Mouse (Mus musculus) MEL (cell line): Measurements from ENCODE around the gene Zmat5. TPM values are rescaled to one million over a fixed set of nuclear protein-coding genes. Genes with fewer than 3 reads are reported as not detected.

Source experiments
- DNase-seq: peaks from one replicate; pipeline ENCODE4 v3.0.0; 2011; ENCODE audit warnings: low read depth, low spot score
- H3K27ac ChIP-seq: 2 replicates; pipeline ENCODE4 v1.5.1; 2012; ENCODE audit warnings: low read depth, mild to moderate bottlenecking, control low read depth, low read length, moderate library complexity; ENCODE audit not compliant: control insufficient read depth
- H3K27me3 ChIP-seq, 2 experiments: fragments of 150-350 bp in 1 of 2; sonication (generic) in 1 of 2; 2 replicates each; pipeline ENCODE4 v1.6.1; 2012; ENCODE audit warnings: low read length in 2 of 2, mild to moderate bottlenecking in 2 of 2, improper control_type of control experiment in 1 of 2, moderate library complexity in 1 of 2; ENCODE audit not compliant: insufficient read depth in 2 of 2, control insufficient read depth in 1 of 2
- H3K36me3 ChIP-seq, 2 experiments: 2 replicates each; pipeline ENCODE4 v1.6.1; 2012 to 2014; ENCODE audit warnings: low read length in 2 of 2, improper control_type of control experiment in 1 of 2, inconsistent platforms in 1 of 2, mild to moderate bottlenecking in 1 of 2; ENCODE audit not compliant: insufficient read depth in 2 of 2, control insufficient read depth in 1 of 2
- H3K4me1 ChIP-seq, 2 experiments: fragments of 150-350 bp in 1 of 2; sonication (generic) in 1 of 2; 2 replicates each; pipeline ENCODE4 v1.6.1; 2012; ENCODE audit warnings: low read length in 2 of 2, improper control_type of control experiment in 1 of 2, mild to moderate bottlenecking in 1 of 2; ENCODE audit not compliant: insufficient read depth in 2 of 2, control insufficient read depth in 1 of 2
- H3K4me3 ChIP-seq, 2 experiments: fragments of 150-350 bp in 1 of 2; sonication (generic) in 1 of 2; 2 replicates each; pipeline ENCODE4 v1.5.1; 2012; ENCODE audit warnings: low read depth in 2 of 2, low read length in 2 of 2, mild to moderate bottlenecking in 2 of 2, moderate library complexity in 2 of 2, control low read depth in 1 of 2, improper control_type of control experiment in 1 of 2; ENCODE audit not compliant: control insufficient read depth in 1 of 2, insufficient read depth in 1 of 2
- H3K79me2 ChIP-seq: 2 replicates; pipeline ENCODE4 v1.6.1; 2012; ENCODE audit warnings: mild to moderate bottlenecking, low read length, moderate library complexity; ENCODE audit not compliant: control insufficient read depth, poor library complexity, insufficient read depth
- H3K9ac ChIP-seq: 2 replicates; pipeline ENCODE4 v1.6.1; 2012; ENCODE audit warnings: low read depth, mild to moderate bottlenecking, control low read depth, low read length, moderate library complexity; ENCODE audit not compliant: control insufficient read depth, poor library complexity, severe bottlenecking
- H3K9me3 ChIP-seq: fragments of 150-350 bp; sonication (generic); replicated peaks from 2 replicates; pipeline ENCODE4 v1.6.1; 2012; ENCODE audit warnings: mild to moderate bottlenecking, low read length, improper control_type of control experiment, moderate library complexity; ENCODE audit not compliant: insufficient read depth
- BHLHE40 ChIP-seq: IDR thresholded peaks from 2 replicates; pipeline ENCODE4 v1.6.1; 2012; ENCODE audit warnings: low read depth, mild to moderate bottlenecking, inconsistent platforms, low read length, improper control_type of control experiment, borderline replicate concordance
- CHD1 ChIP-seq: IDR thresholded peaks from 2 replicates; pipeline ENCODE4 v1.6.1; 2012; ENCODE audit warnings: low read depth, mild to moderate bottlenecking, inconsistent platforms, low read length, improper control_type of control experiment
- CHD2 ChIP-seq: IDR thresholded peaks from 2 replicates; pipeline ENCODE4 v1.6.1; 2011; ENCODE audit warnings: low read length, improper control_type of control experiment
- CTCF ChIP-seq, 3 experiments: IDR thresholded peaks in 2 of 3; conservative IDR thresholded peaks in 1 of 3; 2 replicates each; pipeline ENCODE4 v1.5.1; 2011 to 2012; ENCODE audit warnings: low read length in 3 of 3, low read depth in 2 of 3, mild to moderate bottlenecking in 2 of 3, improper control_type of control experiment in 1 of 3, inconsistent platforms in 1 of 3, mixed read lengths in 1 of 3, moderate library complexity in 1 of 3; ENCODE audit not compliant: control insufficient read depth in 1 of 3, insufficient read depth in 1 of 3, poor library complexity in 1 of 3, severe bottlenecking in 1 of 3
- E2F4 ChIP-seq: IDR thresholded peaks from 2 replicates; pipeline ENCODE4 v1.6.1; 2011; ENCODE audit warnings: low read depth, low read length, improper control_type of control experiment, borderline replicate concordance
- ELF1 ChIP-seq: IDR thresholded peaks from 2 replicates; pipeline ENCODE4 v1.6.1; 2014; ENCODE audit warnings: low read depth, mild to moderate bottlenecking, inconsistent platforms, low read length, improper control_type of control experiment, moderate library complexity
- JUND ChIP-seq: IDR thresholded peaks from 2 replicates; pipeline ENCODE4 v1.6.1; 2011; ENCODE audit warnings: low read depth, mild to moderate bottlenecking, improper control_type of control experiment, low read length
- MAFK ChIP-seq: IDR thresholded peaks from 2 replicates; pipeline ENCODE4 v1.6.1; 2011; ENCODE audit warnings: low read depth, mild to moderate bottlenecking, low read length, improper control_type of control experiment, borderline replicate concordance
- NELFE ChIP-seq: IDR thresholded peaks from 2 replicates; pipeline ENCODE4 v1.6.1; 2011; ENCODE audit warnings: low read depth, low read length, improper control_type of control experiment
- POLR2A ChIP-seq, 2 experiments: IDR thresholded peaks; 2 replicates each; pipeline ENCODE4 v1.6.1; 2011 to 2012; ENCODE audit warnings: low read length in 2 of 2, mild to moderate bottlenecking in 2 of 2, control low read depth in 1 of 2, improper control_type of control experiment in 1 of 2, low read depth in 1 of 2, moderate library complexity in 1 of 2; ENCODE audit not compliant: control insufficient read depth in 1 of 2, insufficient read depth in 1 of 2, poor library complexity in 1 of 2
- POLR2AphosphoS2 ChIP-seq: IDR thresholded peaks from 2 replicates; pipeline ENCODE4 v1.6.1; 2011; ENCODE audit warnings: low read length, improper control_type of control experiment
- SIN3A ChIP-seq: IDR thresholded peaks from 2 replicates; pipeline ENCODE4 v1.6.1; 2012; ENCODE audit warnings: low read length, improper control_type of control experiment, inconsistent platforms
- TCF12 ChIP-seq: IDR thresholded peaks from 2 replicates; pipeline ENCODE4 v1.6.1; 2014; ENCODE audit warnings: low read depth, mild to moderate bottlenecking, inconsistent platforms, low read length, improper control_type of control experiment, moderate library complexity
- USF1 ChIP-seq: IDR thresholded peaks from 2 replicates; pipeline ENCODE4 v1.6.1; 2014; ENCODE audit warnings: low read depth, mild to moderate bottlenecking, inconsistent platforms, low read length, improper control_type of control experiment, moderate library complexity
- ZMIZ1 ChIP-seq: IDR thresholded peaks from 2 replicates; pipeline ENCODE4 v1.6.1; 2012; ENCODE audit warnings: low read depth, mild to moderate bottlenecking, inconsistent platforms, low read length, improper control_type of control experiment, moderate library complexity
- polyA plus RNA-seq, 2 experiments: library from polyadenylated mRNA; stranded (reverse) in 1 of 2; unstranded in 1 of 2; fragments of >175 nt in 1 of 2; fragments of >200 nt in 1 of 2; gene quantifications; 2 replicates each; pipeline versions ENCODE4 v1.2.1 to v1.2.4; 2012; ENCODE audit warnings: low replicate concordance in 2 of 2, low read depth in 1 of 2; ENCODE audit not compliant: insufficient read length in 2 of 2, insufficient read depth in 1 of 2, missing spikeins in 1 of 2
- total RNA-seq: library from RNA; depleted of rRNA; stranded (reverse); fragments of 300-350 nt; gene quantifications from 2 replicates; pipeline ENCODE4 v1.2.3, GENCODE M21; 2012

Zmat5 gene
- total and polyA plus RNA-seq, 3 experiments = 36.9 to 39.3 TPM; not detected in 1

GRCm38 (mm10) chr11:4675126-4675562, 29.3 kb upstream of the Zmat5 start:
- Histone ChIP-seq H3K27me3 (no peaks in the 10 kb centered on the region), H3K27ac (no peak overlapping the region), H3K9me3 (no peaks in the 10 kb centered on the region)
- TF ChIP-seq USF1 (no peak), TCF12 (no peak), JUND (no peak), POLR2A (IDR thresholded peaks at IDR 0.05; ENCODE audit: control insufficient read depth in 1 of 2, insufficient read depth in 1 of 2, low read depth in 1 of 2, low read length in 2 of 2, poor library complexity in 1 of 2) (no peak), E2F4 (no peak)
- TF ChIP-seq, all 39 proteins: peak for 0
- Histone ChIP-seq H3K4me3 (no peak overlapping the region), H3K79me2 (no peaks in the 10 kb centered on the region), H3K9ac (no peak overlapping the region), H3K36me3 (peaks cover 2 to 6% of the 10 kb centered on the region in 2 experiments; a peak in 3 of 4 replicates), H3K4me1 (peaks cover 0 to 6% of the 10 kb centered on the region in 2 experiments; a peak in 2 of 4 replicates)
- DNase-seq = no peak

- Histone ChIP-seq H3K27me3 (no peaks in the 10 kb centered on the region), H3K27ac (no peak overlapping the region), H3K4me3 (no peak overlapping the region), H3K36me3 (peaks cover 2 to 6% of the 10 kb centered on the region in 2 experiments; a peak in 3 of 4 replicates), H3K9ac (no peak overlapping the region), H3K79me2 (no peaks in the 10 kb centered on the region), H3K4me1 (peaks cover 0 to 6% of the 10 kb centered on the region in 2 experiments; a peak in 2 of 4 replicates), H3K9me3 (no peaks in the 10 kb centered on the region)
- no peak for DNase-seq
- TF ChIP-seq ELF1 (no peak), CHD2 (no peak), SIN3A (no peak), MAFK (no peak), JUND (no peak), NELFE (no peak), ZMIZ1 (no peak), BHLHE40 (no peak), POLR2AphosphoS2 (no peak), CHD1 (no peak), CTCF (IDR thresholded peaks at IDR 0.05 in 2 of 3, conservative IDR thresholded peaks at IDR 0.05 in 1 of 3; ENCODE audit: control insufficient read depth in 1 of 3, insufficient read depth in 1 of 3, low read depth in 2 of 3, low read length in 3 of 3, poor library complexity in 1 of 3, severe bottlenecking in 1 of 3) (no peak)
Observed at GRCm38 (mm10) chr11:4675693-4676092, 28.8 kb upstream of the Zmat5 start.
